Mouse (Mus musculus) thymus, adult 2 months (tissue): ENCODE measurements at regions not wholly inside any gene's neighbourhood (a gene's known extent, or its start where the extent isn't known, plus 50 kb on each side); places are given as distances from the start of the nearest gene placed in this dataset.
A peak's percentile ranks its signal among the peaks of the same experiment; 100 is the strongest.
"Not testable (repeated sequence)": the region's sequence is repeated elsewhere in the genome, so short reads cannot be mapped to it uniquely, and the experiment has no call there.

Experiments
- DNase-seq: peaks from one replicate; pipeline ENCODE4 v3.0.0; 2021
- H3K27ac ChIP-seq: fragments of 200-500 bp; 2 replicates; pipeline ENCODE4 v1.5.1; 2012; ENCODE audit warnings: low read length, control low read depth; ENCODE audit not compliant: control insufficient read depth, insufficient read depth
- H3K27me3 ChIP-seq: fragments of 200-500 bp; 2 replicates; pipeline ENCODE4 v1.6.1; 2012; ENCODE audit warnings: mild to moderate bottlenecking, low read length, moderate library complexity, mixed read lengths; ENCODE audit not compliant: control insufficient read depth, insufficient read depth
- H3K36me3 ChIP-seq: fragments of 200-500 bp; 2 replicates; pipeline ENCODE4 v1.6.1; 2012; ENCODE audit warnings: mild to moderate bottlenecking, low read length, moderate library complexity; ENCODE audit not compliant: control insufficient read depth, insufficient read depth
- H3K4me1 ChIP-seq: fragments of 200-500 bp; replicated peaks from 2 replicates; pipeline ENCODE4 v1.6.1; 2012; ENCODE audit warnings: low read length; ENCODE audit not compliant: control insufficient read depth, insufficient read depth
- H3K4me3 ChIP-seq: fragments of 200-500 bp; 2 replicates; pipeline ENCODE4 v1.5.1; 2012; ENCODE audit warnings: mild to moderate bottlenecking, low read length, control low read depth, moderate library complexity; ENCODE audit not compliant: control insufficient read depth, insufficient read depth
- CTCF ChIP-seq: fragments of 200-500 bp; IDR thresholded peaks from 2 replicates; pipeline ENCODE4 v1.5.1; 2012; ENCODE audit warnings: mild to moderate bottlenecking, control low read depth, low read length, moderate library complexity, borderline replicate concordance; ENCODE audit not compliant: control insufficient read depth, poor library complexity, insufficient read depth; ENCODE audit errors: extremely low read depth
- POLR2A ChIP-seq: fragments of 200-500 bp; IDR thresholded peaks from 2 replicates; pipeline ENCODE4 v1.6.1; 2012; ENCODE audit warnings: mild to moderate bottlenecking, low read length, control low read depth, moderate library complexity; ENCODE audit not compliant: control insufficient read depth, poor library complexity, insufficient read depth; ENCODE audit errors: extremely low read depth
- WGBS: fragments of 180-500 bp; shearing (Covaris S2); methylation state at CpG from one replicate; pipeline ENCODE4 v1.1.7; 2018; 5-methylcytosine and 5-hydroxymethylcytosine counted together

DNA sequence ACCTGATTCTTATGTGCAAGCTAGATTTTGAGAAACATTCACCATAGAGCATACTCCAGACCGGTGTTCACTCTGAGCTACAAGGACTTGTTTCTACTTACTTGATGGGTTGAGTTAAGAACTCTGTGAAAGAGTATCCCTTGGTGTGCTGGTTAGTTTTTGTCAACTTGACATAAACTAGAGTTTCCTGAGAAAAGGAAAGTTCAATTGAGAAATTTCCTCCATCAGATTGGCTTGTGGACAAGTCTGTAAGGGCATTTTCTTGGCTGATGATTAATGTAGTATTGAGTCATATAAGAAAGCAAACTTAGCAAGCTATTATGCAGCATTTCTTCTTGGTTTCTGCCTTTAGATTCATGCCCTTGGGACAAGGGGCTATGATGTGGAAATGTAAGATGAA is 291.5 kb downstream of the Diras2 start:
- Histone ChIP-seq H3K4me3 (no peak overlapping the region), H3K27me3 (no peaks in the 10 kb centered on the region), H3K4me1 (peaks cover 9% of the 10 kb centered on the region), H3K27ac (no peak overlapping the region), H3K36me3 (no peaks in the 10 kb centered on the region)
- 100% methylated on average over 1 of the region's 1 CpGs for WGBS
- TF ChIP-seq CTCF, result no peak
- no peak for TF ChIP-seq POLR2A
- no peak for DNase-seq

DNA sequence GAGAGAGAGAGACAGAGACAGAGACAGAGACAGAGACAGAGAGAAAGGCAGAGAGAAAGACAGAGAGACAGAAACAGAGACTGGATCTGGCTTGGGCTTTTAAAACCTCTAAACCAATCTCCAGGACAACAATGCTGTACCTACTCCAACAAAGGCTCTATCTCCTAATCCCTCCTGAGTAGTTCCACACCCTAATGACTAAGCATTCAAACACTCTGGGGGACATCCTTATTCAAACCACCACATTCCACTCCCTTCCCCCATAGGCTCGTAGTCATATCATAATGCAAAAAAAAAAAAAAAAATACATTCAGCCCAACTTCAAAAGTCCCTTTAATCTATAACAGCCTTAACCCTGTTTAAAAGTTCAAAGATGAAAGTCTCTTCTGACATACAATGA is 289.3 kb downstream of the Diras2 start:
- Histone ChIP-seq H3K4me3 (no peak overlapping the region), H3K36me3 (no peaks in the 10 kb centered on the region), H3K27ac (no peak overlapping the region), H3K27me3 (no peaks in the 10 kb centered on the region), H3K4me1 (peaks cover 3% of the 10 kb centered on the region)
- DNase-seq, result no peak
- WGBS, result 6% methylated on average over 1 of the region's 1 CpGs
- TF ChIP-seq POLR2A, result no peak
- no peak for TF ChIP-seq CTCF

DNA sequence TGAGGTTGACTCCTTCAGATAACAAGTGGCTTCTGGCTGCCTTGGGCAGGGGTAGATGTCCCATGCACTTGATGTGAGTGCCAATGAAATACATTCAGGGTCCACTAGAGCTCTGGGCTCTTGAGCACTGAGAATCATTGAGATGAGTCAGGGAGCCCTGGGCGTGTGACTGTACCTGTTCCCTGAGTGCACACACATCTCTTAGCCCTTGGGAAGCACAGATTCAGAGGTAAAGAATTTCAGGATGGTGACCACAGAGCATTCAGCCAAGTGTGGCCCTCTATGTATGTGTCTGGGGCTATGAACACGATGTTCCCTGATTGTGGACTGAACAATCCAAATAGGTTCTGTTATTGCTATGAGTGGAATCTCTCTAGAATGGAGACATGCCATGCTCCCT is 281.6 kb downstream of the Diras2 start:
- no peak overlapping the region for H3K4me3 ChIP-seq
- no peak overlapping the region for H3K27ac ChIP-seq
- TF ChIP-seq CTCF, result no peak
- TF ChIP-seq POLR2A, result no peak
- no peaks in the 10 kb centered on the region for H3K27me3 ChIP-seq
- no peaks in the 10 kb centered on the region for H3K36me3 ChIP-seq
- no peak for DNase-seq
- 95% methylated on average over 2 of the region's 2 CpGs for WGBS
- no peaks in the 10 kb centered on the region for H3K4me1 ChIP-seq

DNA sequence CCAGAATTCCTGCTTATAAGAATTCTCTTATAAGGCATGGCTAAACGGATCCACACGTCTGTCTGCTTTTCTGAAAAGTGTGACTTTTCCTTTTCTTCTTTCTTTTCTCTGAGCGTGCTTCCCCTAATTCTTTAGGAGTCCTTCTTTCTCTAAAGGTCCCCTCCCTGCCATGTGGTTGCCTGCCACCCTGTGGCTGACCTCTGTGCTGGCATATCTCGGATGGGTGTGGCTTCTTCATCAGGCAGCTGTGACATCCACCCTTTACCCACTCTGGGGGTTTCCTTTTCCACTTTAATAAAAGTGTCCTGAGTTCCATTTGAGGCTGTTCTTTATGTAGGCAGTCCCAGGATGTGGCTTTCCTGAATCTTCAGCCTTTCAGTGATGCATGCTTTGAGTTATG is 280.7 kb downstream of the Diras2 start:
- 26% methylated on average over 4 of the region's 4 CpGs for WGBS
- no peak overlapping the region for H3K27ac ChIP-seq

DNA sequence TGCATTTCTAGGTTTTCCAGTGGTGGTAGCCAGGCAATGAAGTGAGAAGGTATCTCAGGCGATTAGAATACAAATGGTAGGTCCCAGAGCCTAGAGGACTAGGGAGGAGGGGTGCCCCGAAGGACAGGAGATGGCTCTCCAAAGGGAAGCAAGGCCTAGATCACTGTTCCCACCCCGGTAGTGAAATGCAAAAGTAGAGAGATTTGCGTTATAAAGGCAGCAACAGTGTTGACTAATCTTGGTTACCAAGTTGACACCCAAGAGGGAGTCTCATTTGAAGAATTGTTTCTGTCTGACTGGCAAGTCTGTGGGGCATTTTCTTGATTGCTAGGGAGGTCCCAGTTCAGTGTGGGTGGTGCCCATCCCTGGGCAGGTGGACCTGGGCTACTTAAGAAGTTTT is 278.8 kb downstream of the Diras2 start:
- Histone ChIP-seq H3K4me1 (no peaks in the 10 kb centered on the region), H3K4me3 (no peak overlapping the region), H3K27me3 (no peaks in the 10 kb centered on the region), H3K36me3 (no peaks in the 10 kb centered on the region), H3K27ac (no peak overlapping the region)
- TF ChIP-seq POLR2A, result no peak
- no peak for TF ChIP-seq CTCF
- no peak for DNase-seq
- WGBS, result 90% methylated on average over 4 of the region's 4 CpGs

More for the DNA sequence above, 280.7 kb downstream of the Diras2 start:
- Histone ChIP-seq H3K4me3 (no peak overlapping the region), H3K27me3 (no peaks in the 10 kb centered on the region), H3K36me3 (no peaks in the 10 kb centered on the region), H3K4me1 (no peaks in the 10 kb centered on the region)
- no peak for DNase-seq
- no peak for TF ChIP-seq POLR2A
- TF ChIP-seq CTCF, result no peak

DNA sequence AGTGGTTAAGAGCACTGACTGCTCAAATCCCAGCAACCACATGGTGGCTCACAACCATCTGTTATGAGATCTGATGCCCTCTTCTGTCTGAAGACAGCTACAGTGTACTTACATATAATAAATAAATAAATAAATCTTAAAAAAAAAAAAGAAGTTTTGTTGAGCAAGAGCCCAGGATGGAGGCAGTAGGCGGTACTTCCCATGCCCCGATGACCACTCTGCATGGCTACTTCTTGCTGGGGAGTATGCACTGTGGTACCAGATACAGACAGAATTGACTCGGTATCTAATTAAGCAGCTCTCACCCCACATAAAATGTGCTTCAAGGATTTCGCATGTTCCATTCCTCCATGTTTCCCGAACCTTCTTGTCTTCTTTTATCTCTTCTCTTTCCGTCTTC is 278.4 kb downstream of the Diras2 start:
- not testable (repeated sequence) for DNase-seq, H3K4me3 ChIP-seq, H3K27me3 ChIP-seq, H3K36me3 ChIP-seq, H3K27ac ChIP-seq, H3K4me1 ChIP-seq
- WGBS, result 35% methylated on average over 6 of the region's 6 CpGs

DNA sequence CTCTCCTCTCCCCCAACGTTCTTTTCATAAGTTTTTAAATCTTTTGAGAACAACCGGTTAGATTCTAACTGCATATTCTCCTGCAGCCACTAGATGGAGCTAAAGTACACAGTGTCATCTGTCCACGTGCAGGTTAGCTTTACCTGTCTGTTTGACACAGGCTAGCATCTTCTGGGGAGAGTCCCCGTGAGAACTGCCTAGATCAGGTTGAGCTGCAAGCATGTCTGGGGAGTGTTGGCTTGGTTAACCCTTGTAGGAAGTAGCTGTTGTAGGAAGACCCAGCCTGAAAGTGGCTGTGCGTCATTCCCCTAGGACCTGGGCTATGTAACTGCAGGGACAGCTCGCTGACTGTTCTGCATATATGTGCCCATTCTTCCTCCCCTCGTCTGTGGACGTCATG is 277.9 kb downstream of the Diras2 start:
- TF ChIP-seq POLR2A (no peak), CTCF (no peak)
- no peak overlapping the region for H3K4me3 ChIP-seq
- WGBS, result 32% methylated on average over 8 of the region's 8 CpGs
- peaks cover 6% of the 10 kb centered on the region for H3K4me1 ChIP-seq
- no peak overlapping the region for H3K27ac ChIP-seq
- H3K27me3 ChIP-seq, result no peaks in the 10 kb centered on the region
- DNase-seq, result peak; percentile 33
- no peaks in the 10 kb centered on the region for H3K36me3 ChIP-seq
